Mouse (Mus musculus) left cerebral cortex, postnatal 14 days (tissue): Measurements from ENCODE around the gene Cox8a. TPM values are rescaled to one million over a fixed set of nuclear protein-coding genes. Genes with fewer than 3 reads are reported as not detected.
A peak's percentile ranks its signal among the peaks of the same experiment; 100 is the strongest.

Experiments used
- DNase-seq, 2 experiments: peaks; one replicate each; pipeline ENCODE4 v3.0.0; 2021 to 2022; ENCODE audit warnings: low spot score in 2 of 2, mixed read lengths in 1 of 2
- intact Hi-C: fragments of 180-260 bp; cut with DNase I; formaldehyde crosslinking; loops from one replicate; pipeline ENCODE4 v1.15.1; 2025
- total RNA-seq, 2 experiments: library from RNA; stranded (reverse); gene quantifications; 2 replicates each; pipeline ENCODE4 v1.2.3; 2021

Gene Cox8a
- total RNA-seq, 2 experiments from 2014 or later: 1,118 to 1,183 TPM

GRCm38 (mm10) chr19:7195900-7196728, 21.3 kb downstream of the Cox8a start:
- DNase-seq: peak in 1 of 2 experiments; percentile 69
- intact Hi-C loops: loop anchor here (2.0 kb wide), 1 partner anchor 127 kb away; no protein-coding TSS in a partner anchor

GRCm38 (mm10) chr19:7192561-7192967, 24.9 kb downstream of the Cox8a start:
- no peak for DNase-seq
- intact Hi-C loops: no loop called here

GRCm38 (mm10) chr19:7191639-7192038, 25.8 kb downstream of the Cox8a start:
- intact Hi-C loops: no loop called here
- DNase-seq: no peak

- intact Hi-C loops: no loop called here
- no peak for DNase-seq
Observed at GRCm38 (mm10) chr19:7190986-7191385, 26.4 kb downstream of the Cox8a start.

- no peak for DNase-seq
- intact Hi-C loops: no loop called here
Observed at GRCm38 (mm10) chr19:7189026-7189425, 28.4 kb downstream of the Cox8a start.

- no peak for DNase-seq
- intact Hi-C loops: no loop called here
Observed at GRCm38 (mm10) chr19:7187157-7187556, 30.3 kb downstream of the Cox8a start.

- no peak for DNase-seq
- intact Hi-C loops: no loop called here
Observed at GRCm38 (mm10) chr19:7185715-7186291, 31.6 kb downstream of the Cox8a start.

- intact Hi-C loops: no loop called here
- no peak for DNase-seq
Observed at GRCm38 (mm10) chr19:7185059-7185458, 32.4 kb downstream of the Cox8a start.

GRCm38 (mm10) chr19:7183419-7183818, 34.0 kb downstream of the Cox8a start:
- no peak for DNase-seq
- intact Hi-C loops: no loop called here

GRCm38 (mm10) chr19:7182273-7182949, 35.0 kb downstream of the Cox8a start:
- intact Hi-C loops: no loop called here

GRCm38 (mm10) chr19:7181496-7181895, 35.9 kb downstream of the Cox8a start:
- intact Hi-C loops: no loop called here
- no peak for DNase-seq

More at GRCm38 (mm10) chr19:7182273-7182949, 35.0 kb downstream of the Cox8a start:
- peak; percentile 73 to 81 for DNase-seq

GRCm38 (mm10) chr19:7180756-7181405, 36.5 kb downstream of the Cox8a start:
- intact Hi-C loops: no loop called here
- DNase-seq: no peak

GRCm38 (mm10) chr19:7178841-7179452, 38.5 kb downstream of the Cox8a start:
- intact Hi-C loops: no loop called here
- DNase-seq: no peak

GRCm38 (mm10) chr19:7177804-7178511, 39.5 kb downstream of the Cox8a start:
- intact Hi-C loops: no loop called here
- DNase-seq: no peak

- intact Hi-C loops: no loop called here
- no peak for DNase-seq
Observed at GRCm38 (mm10) chr19:7176041-7176696, 41.2 kb downstream of the Cox8a start.

GRCm38 (mm10) chr19:7172051-7172866, 45.2 kb downstream of the Cox8a start:
- DNase-seq: peak; percentile 76 to 85
- intact Hi-C loops: no loop called here

- DNase-seq: no peak
- intact Hi-C loops: no loop called here
Observed at GRCm38 (mm10) chr19:7171447-7171846, 46.0 kb downstream of the Cox8a start.

GRCm38 (mm10) chr19:7170916-7171315, 46.5 kb downstream of the Cox8a start:
- DNase-seq: no peak
- intact Hi-C loops: no loop called here
